Mouse (Mus musculus) lung, adult 2 months (tissue): Measurements from ENCODE around the gene Zfp184. TPM values are rescaled to one million over a fixed set of nuclear protein-coding genes. Genes with fewer than 3 reads are reported as not detected.

Experiments
- DNase-seq: peaks from one replicate; pipeline ENCODE4 v3.0.0; 2022
- H3K4me1 ChIP-seq: fragments of 200-500 bp; 2 replicates; pipeline ENCODE4 v1.6.1; 2011; ENCODE audit warnings: low read length; ENCODE audit not compliant: control insufficient read depth, insufficient read depth
- H3K4me3 ChIP-seq: fragments of 200-500 bp; replicated peaks from 2 replicates; pipeline ENCODE3; 2011; ENCODE audit warnings: low read depth, mild to moderate bottlenecking, control low read depth, low read length; ENCODE audit errors: extremely low read depth
- CTCF ChIP-seq: fragments of 200-500 bp; IDR thresholded peaks from 2 replicates; pipeline ENCODE4 v1.5.1; 2011; ENCODE audit warnings: mild to moderate bottlenecking, low read length, control low read depth; ENCODE audit not compliant: insufficient read depth
- POLR2A ChIP-seq: fragments of 200-500 bp; IDR thresholded peaks from 2 replicates; pipeline ENCODE4 v1.6.1; 2011; ENCODE audit warnings: low read depth, mild to moderate bottlenecking, control low read depth, low read length, borderline replicate concordance; ENCODE audit errors: extremely low read depth
- WGBS: fragments of 180-500 bp; shearing (Covaris S2); methylation state at CpG from one replicate; pipeline ENCODE4 v1.1.7; 2018; 5-methylcytosine and 5-hydroxymethylcytosine counted together
- polyA plus RNA-seq: library from polyadenylated mRNA; depleted of rRNA; stranded (reverse); fragments of >200 nt; gene quantifications from 2 replicates; pipeline ENCODE4 v1.2.3, GENCODE M21; 2012; rRNA removed

Gene Zfp184
- polyA plus RNA-seq, 1 experiment = 0.60 TPM

DNA sequence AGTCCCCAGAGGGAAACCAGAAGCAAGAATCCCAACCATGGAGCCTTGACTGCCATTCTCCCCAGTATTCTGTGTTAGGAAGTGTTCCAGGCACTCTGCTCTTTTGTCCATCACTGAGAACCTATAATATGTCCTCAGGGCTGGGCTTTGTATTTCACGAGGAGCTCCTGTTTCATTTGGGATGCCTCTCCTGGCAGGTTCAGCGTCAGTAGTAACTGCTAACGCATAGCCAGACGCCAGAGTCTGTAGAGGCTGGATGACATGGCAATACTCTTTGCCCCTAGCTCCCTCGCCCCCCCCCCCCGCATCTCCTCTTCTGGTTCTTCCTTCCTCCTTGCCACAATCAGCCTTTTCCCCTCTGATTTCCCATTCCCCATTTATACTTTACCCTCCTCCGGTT, 64.7 kb downstream of the Zfp184 start, which contains the start of gene Prss16:
Gene Prss16 (minus strand): TSS at position 101 of the 400 bp plus-strand sequence.
- H3K4me3 ChIP-seq = no peak within 1 kb of the TSS
- DNase-seq = no peak
- WGBS = 39% methylated on average over 7 of the region's 7 CpGs
- peaks cover 4% of the 10 kb centered on the region for H3K4me1 ChIP-seq
- TF ChIP-seq POLR2A (no peak), CTCF (no peak)

Other genes with a start within 250 kb of the Zfp184 start
- not detected in 2 replicates for gene Olfr1359, start 247.0 kb upstream of the Zfp184 start, polyA plus RNA-seq
- gene Hist1h2bl, start 229.0 kb upstream of the Zfp184 start, polyA plus RNA-seq = 0.72 and 1.6 TPM in 2 replicates
- 5.8 and 6.7 TPM in 2 replicates for gene Hist1h2ai, start 228.7 kb upstream of the Zfp184 start, polyA plus RNA-seq
- 8.2 and 8.6 TPM in 2 replicates for gene Hist1h3h, start 227.4 kb upstream of the Zfp184 start, polyA plus RNA-seq
- 0.70 TPM in 1 of 2 replicates, not detected in the other for gene Hist1h2bm, start 223.1 kb upstream of the Zfp184 start, polyA plus RNA-seq
- gene Hist1h4j, start 210.0 kb upstream of the Zfp184 start, polyA plus RNA-seq = 1.3 and 1.4 TPM in 2 replicates
- gene Hist1h4k, start 194.6 kb upstream of the Zfp184 start, polyA plus RNA-seq = 5.6 and 9.7 TPM in 2 replicates
- 3.2 and 3.8 TPM in 2 replicates for gene Hist1h2ak, start 191.3 kb upstream of the Zfp184 start, polyA plus RNA-seq
- 2.4 and 4.2 TPM in 2 replicates for gene Hist1h2bn, start 191.0 kb upstream of the Zfp184 start, polyA plus RNA-seq
- 0.41 and 0.57 TPM in 2 replicates for gene Hist1h1b, start 164.5 kb upstream of the Zfp184 start, polyA plus RNA-seq
- gene Hist1h3i, start 161.7 kb upstream of the Zfp184 start, polyA plus RNA-seq = 3.3 and 8.0 TPM in 2 replicates
- 1.1 and 1.4 TPM in 2 replicates for gene Hist1h2an, start 157.9 kb upstream of the Zfp184 start, polyA plus RNA-seq
- not detected in 2 replicates for gene Hist1h2bp, start 157.6 kb upstream of the Zfp184 start, polyA plus RNA-seq
- 4.7 and 5.0 TPM in 2 replicates for gene Hist1h2bq, start 134.9 kb upstream of the Zfp184 start, polyA plus RNA-seq
- not detected in 2 replicates for gene Hist1h2ao, start 134.6 kb upstream of the Zfp184 start, polyA plus RNA-seq
- 3.1 TPM in 1 of 2 replicates, not detected in the other for gene Hist1h4m, start 133.3 kb upstream of the Zfp184 start, polyA plus RNA-seq
- gene Hist1h4n, start 112.9 kb upstream of the Zfp184 start, polyA plus RNA-seq = 11.1 and 13.7 TPM in 2 replicates
- gene Hist1h2ap, start 111.6 kb upstream of the Zfp184 start, polyA plus RNA-seq = 59.2 and 67.3 TPM in 2 replicates
- 3.3 and 6.1 TPM in 2 replicates for gene Hist1h2br, start 111.4 kb upstream of the Zfp184 start, polyA plus RNA-seq
- gene Pom121l2, start 36.1 kb downstream of the Zfp184 start, polyA plus RNA-seq = not detected in 2 replicates
- gene Prss16, start 64.6 kb downstream of the Zfp184 start, polyA plus RNA-seq = 0.33 and 0.34 TPM in 2 replicates
- 0.87 and 1.8 TPM in 2 replicates for gene Hist1h2ah, start 90.5 kb downstream of the Zfp184 start, polyA plus RNA-seq
- 0.74 and 3.1 TPM in 2 replicates for gene Hist1h2bk, start 90.8 kb downstream of the Zfp184 start, polyA plus RNA-seq
- 5.1 and 5.2 TPM in 2 replicates for gene Hist1h4i, start 96.3 kb downstream of the Zfp184 start, polyA plus RNA-seq
- gene Hist1h2ag, start 97.8 kb downstream of the Zfp184 start, polyA plus RNA-seq = 0.54 and 1.1 TPM in 2 replicates
- 1.8 and 3.5 TPM in 2 replicates for gene Hist1h2bj, start 98.1 kb downstream of the Zfp184 start, polyA plus RNA-seq
- gene Vmn1r188, start 139.3 kb downstream of the Zfp184 start, polyA plus RNA-seq = not detected in 2 replicates
- gene Vmn1r189, start 160.7 kb downstream of the Zfp184 start, polyA plus RNA-seq = not detected in 2 replicates
- gene Vmn1r191, start 238.9 kb downstream of the Zfp184 start, polyA plus RNA-seq = not detected in 2 replicates
- gene Vmn1r192, start 246.0 kb downstream of the Zfp184 start, polyA plus RNA-seq = not detected in 2 replicates